Mouse (Mus musculus) heart, adult 11 months (tissue): Measurements from ENCODE around the gene Brk1.

Source experiments
- DNase-seq: peaks from one replicate; pipeline ENCODE4 v3.0.0; 2022

Brk1 gene

DNA sequence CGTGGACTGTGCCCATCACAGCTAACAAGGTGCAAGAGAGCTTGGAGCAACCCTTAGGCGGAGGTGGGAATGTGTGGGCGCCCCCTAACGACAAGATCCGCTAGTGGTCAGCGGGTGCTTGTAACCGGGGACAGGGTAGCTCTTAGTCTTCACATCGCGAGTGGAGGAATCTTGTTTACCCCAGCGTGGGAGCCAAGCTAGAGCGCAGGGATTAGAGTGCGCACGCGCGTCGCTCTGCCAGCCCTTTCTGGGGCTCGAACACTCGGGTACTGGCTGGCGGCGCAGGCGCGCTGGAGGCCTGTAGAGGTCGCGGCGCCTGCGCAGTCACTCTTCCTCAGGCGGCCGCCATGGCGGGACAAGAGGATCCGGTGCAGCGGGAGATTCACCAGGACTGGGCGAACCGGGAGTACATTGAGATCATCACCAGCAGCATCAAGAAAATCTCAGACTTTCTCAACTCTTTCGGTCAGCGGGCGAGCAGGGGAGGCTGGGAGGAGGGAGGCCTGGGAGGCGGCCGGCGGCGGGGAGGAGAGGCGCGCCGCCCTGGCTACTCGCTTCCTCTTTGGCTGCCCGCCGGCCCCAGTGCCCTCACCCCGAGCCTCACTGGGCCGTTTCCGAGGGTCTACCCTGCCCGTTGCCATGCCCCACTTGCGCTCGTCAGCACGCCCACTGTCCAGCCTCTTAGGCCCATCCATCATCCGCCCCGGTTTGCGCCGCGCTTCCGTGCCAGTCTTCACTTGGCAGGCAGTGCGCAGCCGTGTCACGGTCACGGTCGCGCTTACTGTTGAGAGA is at the start of gene Brk1:
Gene Brk1 (plus strand): TSS at position 341 of the 792 bp plus-strand sequence.
- DNase-seq = peak; percentile 100

DNA sequence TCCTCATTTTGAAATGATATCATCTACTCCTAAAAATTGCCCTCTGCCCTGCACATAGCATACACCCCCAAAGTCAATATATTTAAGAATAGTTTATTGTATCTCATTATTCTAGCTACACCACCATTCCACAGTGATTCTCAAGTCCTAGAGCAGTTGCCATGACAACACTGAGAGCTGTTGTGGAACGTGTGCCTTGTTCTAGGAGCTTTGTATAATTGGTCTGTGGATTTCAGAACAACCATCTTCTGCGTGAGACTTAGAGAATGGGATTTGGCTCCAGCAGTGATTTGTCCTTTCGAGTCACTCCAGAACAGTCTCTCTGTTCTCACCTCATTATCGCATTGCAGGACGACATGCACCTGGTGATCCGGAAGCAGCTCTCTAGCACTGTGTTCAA is 44.8 kb upstream of the Brk1 start:
- no peak for DNase-seq

DNA sequence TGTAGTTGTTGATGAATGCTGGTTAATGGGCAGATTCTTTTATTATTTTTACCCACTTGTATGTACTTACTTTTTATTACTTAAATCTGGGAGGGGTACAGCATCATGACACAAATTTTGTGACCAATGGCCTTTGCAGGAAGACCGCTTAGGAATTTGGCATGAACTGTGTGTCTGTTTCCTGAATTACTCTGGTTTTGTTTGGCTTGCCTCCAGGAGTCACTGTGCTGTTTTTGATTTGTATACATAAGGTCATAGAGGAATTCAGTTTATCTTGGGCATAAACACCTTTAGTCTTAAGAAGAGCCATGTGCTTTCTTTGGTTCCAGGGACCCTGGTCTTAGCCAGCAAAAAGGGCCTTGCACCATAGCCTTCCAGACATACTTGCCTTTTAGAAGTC is 40.0 kb upstream of the Brk1 start:
- DNase-seq = no peak

DNA sequence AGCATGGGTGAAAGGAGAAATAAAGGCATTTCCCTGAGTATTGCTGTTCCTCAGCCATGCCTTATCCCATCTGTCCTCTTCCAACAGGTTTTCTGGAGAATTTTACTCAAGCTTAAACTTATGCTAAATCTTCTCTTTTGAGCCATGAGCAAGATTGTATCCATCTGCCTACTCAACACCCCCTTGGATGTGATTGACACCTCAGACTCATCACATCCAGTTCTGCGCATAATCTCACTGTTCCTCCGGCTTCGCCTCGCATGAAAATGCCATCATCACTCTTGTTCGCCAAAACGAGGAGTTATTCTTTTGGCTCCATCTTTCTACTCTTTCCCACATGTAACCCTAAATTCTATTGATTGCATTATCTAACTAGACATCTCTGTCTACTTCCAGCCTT is 28.5 kb upstream of the Brk1 start:
- no peak for DNase-seq

DNA sequence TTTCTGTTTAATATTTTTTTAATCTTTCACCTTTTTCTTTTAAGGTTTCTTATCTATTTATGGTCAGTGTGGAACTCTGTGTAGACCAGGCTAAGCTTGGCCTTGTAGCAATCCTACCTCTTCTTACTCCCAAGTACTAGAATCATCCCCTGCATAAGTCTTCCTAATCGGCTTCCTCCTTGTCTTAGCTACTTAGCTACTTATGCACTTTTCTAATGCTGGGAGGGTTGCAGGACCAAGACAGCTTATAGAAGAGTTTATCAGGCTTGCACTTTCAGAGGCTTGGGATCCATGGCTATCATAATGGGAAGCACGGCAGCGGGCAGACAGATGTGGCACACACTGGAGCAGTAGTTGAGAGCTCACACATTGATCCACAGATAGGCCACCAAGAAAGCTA is 25.3 kb upstream of the Brk1 start:
- no peak for DNase-seq

DNA sequence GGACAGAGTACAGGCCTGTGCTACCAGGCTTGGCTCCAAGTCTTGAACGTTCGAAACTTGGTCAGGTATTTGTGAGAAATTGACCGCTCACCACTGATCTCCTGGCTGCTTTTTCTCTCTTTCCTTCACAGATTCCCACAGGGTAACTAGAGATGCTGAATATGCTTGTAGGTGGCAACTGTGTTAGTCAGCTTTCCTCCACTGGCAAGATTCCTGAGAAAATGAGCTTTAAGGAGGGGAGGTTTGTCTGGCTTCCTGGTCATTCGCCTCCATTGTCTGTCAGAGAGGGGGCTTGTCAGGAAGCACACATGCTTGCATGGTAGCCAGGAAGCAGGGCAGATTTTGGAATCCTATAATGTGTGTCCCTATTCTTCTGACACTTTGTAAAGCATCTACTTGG is 21.5 kb upstream of the Brk1 start:
- DNase-seq = peak; percentile 52

DNA sequence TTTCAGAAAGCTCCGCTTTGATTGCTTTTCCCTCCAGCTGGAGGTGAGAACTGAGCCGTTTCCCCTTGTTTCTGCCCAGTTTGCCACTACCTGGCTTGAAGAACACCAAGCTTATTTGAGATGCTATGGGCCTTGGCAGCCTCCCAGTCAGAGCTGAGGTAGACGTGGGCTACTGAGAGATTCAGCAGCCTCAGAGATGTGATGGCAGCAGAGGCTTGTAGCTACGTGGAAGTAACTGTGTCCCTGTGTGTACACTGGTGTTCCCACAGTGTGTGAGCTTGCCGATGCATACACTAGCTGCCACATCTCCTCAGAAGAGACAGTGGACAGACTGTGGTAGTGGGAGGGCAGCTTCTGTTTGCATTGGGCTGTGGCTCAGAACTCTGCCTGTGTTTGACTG is 19.5 kb upstream of the Brk1 start:
- no peak for DNase-seq

DNA sequence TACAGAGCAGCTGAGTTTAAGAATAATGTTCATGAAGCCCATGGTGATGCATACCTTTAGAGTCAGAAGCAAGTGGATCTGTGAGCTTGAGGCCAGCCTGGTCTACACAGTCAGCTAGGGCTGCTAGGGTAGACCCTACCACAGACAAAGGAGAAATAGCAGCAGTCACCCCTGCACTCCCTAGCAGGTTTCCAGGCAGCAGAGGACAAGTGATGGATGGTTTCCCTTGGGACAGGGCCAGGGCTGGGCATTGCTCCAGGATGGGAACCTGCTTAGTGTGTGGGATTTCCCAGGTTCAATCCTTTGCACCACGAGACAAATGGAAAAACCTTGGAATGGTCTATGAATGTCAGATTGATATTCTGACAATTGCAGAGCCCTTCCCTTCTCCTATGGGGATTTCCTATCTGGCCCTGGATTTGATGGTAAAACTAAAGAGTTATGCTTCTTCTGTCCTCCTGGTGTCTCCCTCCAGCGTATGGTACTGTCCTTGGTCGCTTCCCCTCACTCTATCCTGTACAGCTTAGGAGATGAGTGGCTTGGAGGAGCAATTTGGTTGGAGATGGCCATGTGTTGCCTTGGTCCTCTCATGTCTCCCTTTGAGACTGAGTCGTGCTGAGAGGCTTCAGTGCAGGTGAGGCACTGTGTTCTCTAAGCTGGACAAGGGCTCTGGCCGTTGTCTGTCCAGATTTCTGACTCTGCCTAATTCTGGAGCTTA is 17.9 kb upstream of the Brk1 start:
- peak; percentile 89 for DNase-seq

DNA sequence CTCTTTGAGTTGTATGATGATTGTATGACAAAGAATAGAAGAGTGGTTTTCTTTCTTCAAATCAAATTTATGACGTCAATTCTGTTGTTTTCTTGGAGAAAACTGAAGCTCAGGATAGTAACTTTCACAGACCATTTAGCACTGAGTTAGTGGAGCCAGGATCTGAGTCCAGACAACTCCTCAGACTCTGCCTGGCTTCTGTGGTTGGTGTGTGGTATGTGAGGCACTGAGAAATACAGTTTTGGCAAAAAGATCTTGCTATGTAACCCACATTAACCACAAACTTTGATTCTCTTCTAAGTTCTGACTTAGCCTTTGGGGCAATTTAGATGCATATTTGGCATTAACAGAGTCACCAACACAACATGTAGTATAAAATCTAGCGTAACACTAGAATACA is 11.9 kb upstream of the Brk1 start:
- no peak for DNase-seq

DNA sequence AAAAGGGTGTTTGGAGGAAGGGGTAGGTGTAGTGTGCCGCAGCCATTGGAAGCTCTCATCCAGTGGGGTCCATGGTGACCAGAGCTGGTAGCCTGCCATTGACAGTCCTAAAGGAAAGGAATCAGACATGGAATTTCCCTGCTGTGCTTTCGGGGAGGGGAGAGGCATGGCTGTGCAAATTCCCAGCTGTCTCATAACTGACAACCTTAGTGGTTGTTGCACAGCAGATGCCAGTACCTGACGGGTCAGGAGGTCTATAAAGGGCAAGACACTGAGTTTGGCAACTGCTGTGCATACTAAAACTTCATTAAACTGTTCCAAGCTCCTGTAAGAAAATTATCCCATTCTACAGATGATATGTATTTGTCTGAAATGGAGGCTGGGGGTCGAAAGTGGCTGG is 6.6 kb upstream of the Brk1 start:
- DNase-seq = no peak

DNA sequence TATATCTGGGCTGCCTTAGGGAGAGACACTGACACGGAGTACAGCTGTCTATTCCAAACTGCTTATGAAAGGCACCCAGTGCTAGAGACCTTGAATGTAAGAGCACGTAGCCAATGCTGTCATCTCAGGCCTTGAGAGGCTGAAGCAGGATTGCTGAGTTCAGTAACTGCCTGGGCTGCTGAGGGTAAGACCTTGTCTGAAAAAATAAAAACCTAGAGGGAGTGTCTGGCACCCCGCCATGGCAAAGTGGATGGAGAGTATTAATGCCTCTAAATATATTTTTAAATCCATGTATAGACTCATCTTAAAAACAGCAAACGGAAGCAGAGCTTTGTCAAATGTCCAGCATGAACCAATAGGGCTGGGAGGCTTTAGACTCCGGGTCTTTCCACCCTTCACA is 4.7 kb upstream of the Brk1 start:
- DNase-seq = no peak

DNA sequence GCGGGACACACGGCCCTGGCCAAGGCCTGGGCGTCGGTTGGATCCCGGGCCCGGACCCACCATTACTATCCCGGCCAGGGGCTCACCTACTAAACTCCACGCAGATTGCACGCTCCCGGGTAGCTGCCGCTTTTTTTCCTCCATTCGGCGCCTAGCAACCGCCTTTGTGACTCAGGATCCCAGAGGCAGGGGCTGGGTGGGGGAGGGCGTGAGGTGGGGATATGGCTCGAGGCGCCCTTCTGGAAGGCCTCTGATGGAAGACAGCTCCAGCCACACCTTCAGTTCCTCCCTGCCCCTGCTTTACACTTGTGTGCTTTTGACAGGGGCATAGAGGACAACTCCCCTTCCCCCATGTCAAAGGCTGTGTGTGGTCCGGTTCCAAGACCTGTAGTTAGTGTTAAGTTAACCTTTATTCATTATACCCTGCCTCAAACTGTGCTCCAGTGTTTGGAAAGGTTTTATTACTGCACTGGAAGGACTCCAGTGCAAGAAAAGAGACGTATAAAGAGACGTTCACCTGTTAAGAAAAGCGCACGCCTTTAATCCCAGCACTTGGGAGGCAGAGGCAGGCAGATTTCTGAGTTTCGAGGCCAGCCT is 3.9 kb upstream of the Brk1 start, which contains the start of gene Fancd2os:
Gene Fancd2os (minus strand): TSS at position 173 of the 597 bp plus-strand sequence.
- DNase-seq = no peak

DNA sequence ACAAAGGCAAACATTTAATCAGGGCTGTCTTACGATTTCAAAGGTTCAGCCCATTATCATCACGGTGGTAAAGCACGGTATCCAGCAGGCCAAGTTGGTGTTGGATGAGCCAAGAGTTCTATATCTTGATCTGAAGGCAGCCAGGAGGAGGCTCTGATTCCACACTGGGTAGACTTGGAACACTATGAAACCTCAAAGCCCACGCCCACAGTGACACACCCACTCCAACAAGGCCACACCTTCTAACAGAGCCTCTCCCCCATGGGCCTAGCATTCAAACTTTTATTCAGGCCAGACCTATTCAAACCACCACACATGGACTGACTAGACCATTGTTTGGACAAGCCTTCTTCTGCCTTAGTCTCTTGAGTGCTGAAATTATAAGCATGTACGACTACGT is 1.8 kb upstream of the Brk1 start:
- no peak for DNase-seq

DNA sequence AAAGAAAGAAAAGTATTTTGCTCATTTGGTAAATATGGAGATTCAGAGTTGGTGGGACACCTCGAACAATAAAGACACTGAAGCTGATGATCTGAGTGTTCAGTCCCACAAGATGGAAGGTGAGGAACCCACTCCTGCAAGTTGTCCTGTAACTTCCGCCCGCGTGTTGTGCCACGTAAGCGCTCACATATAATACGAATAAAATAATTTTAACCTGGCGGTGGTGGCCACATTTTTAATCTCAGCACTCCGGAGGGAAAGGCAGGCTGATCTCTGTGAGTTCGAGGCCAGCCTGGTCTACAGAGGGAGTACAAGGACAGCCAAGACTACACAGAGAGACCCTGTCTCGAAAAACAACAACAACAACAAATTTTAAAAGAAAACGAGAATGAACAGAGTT is 579 bp upstream of the Brk1 start:
- no peak for DNase-seq

DNA sequence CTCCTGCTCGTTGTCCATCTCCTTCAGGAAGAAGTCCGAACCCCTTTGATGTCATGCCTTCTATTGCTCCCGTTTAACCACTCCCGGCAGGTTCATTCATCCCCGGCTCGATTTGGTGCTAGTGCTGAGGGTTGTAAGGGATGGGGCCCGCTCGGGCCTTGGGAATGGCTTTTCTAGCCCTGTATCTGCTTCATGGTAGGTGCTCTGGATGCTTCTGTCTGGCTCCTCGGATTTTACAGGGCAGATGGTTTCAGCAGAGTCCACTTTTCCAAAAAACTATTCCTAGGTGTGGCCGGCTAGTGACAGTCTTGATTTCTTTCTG is 613 bp downstream of the Brk1 start:
- no peak for DNase-seq

DNA sequence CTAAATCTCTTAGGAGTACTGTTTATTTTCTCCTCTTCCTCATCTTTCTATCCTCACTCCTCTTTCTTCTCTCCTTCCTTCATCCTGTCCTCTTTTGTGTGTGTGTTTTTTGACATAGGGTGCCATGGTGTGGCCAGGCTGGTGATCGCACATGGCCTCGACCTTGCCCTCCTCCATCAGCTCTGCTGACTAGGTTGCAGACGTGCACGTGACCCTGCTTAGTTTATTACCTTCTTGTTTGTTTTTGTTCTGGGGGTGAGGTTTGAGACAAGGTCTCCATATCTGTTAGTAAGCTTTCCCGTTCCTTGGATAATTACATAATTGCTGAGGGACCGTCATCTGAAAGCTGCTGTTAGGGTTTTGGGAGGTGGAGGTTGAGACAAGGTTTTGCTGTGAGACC is 4.3 kb downstream of the Brk1 start:
- DNase-seq = no peak

DNA sequence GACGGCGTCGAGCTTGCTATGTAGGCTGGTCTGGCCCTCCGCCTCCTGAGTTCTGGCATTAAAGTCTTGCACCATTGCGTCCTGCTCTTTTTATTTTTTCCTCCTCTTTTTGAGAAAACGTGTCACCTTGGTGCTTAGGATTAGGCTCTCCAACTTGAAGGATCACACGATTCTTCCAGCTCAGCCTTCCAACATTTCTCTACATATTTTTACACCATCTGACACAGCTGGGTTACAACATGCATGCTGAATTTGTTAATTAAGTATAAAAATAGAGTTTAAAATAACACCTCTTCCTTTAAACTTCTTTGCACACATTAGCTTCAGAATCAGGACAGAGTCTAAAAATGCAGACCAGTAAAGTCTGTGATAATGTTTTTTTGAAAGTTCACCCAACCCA is 4.7 kb downstream of the Brk1 start:
- DNase-seq = no peak

DNA sequence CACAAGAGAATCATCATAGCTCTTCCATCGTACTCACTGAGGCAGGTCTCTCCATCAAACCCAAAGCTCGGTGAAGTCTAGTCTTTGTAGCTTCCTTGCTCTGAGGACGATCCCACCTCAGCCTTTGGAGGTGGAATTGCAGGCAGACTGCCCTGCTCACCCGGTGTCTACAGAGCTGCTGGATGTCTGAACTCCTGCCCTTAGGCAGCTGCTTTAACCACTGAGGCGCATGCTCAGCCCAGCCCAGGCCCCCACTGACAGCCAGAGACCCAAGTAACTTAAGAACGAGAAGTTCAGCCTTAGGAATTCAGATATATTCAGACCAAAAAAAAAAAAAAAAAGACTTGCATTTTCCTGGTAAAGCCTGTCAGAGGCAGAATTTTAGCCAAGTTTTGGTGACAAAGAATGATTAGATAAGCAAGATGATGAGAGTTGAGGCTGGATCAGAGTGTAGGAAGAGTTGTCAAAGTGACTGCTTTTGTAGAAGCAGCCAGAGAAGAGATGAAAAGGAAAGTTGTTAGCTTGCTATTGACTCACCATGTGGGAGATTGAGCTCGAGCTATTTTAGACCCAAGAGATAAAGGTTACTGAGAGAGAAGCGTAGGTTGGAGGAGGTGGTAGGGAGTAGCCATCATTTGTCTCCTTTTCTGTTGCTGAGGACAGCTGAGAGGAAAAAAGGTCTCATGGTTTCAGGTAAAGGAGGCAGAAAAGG is 7.8 kb downstream of the Brk1 start:
- DNase-seq = no peak

DNA sequence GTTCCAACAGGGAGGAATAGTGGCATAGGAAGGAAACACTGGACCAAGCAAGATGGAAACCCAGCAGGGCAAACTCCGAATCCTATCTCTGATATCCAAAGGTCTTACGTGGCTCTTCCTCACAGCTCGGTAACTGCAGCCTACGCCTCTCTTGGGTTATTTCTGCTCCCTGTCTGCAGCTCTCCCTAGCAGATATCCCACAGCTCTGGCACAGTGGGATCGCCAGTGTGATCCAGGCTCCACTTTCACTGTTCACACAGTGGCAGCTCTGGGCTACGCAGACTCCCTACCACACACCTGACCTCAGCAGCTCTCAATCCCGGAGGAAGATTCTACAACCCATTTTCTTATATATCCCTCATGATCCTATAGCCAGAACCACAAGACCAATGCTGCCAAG is 9.6 kb downstream of the Brk1 start:
- no peak for DNase-seq

DNA sequence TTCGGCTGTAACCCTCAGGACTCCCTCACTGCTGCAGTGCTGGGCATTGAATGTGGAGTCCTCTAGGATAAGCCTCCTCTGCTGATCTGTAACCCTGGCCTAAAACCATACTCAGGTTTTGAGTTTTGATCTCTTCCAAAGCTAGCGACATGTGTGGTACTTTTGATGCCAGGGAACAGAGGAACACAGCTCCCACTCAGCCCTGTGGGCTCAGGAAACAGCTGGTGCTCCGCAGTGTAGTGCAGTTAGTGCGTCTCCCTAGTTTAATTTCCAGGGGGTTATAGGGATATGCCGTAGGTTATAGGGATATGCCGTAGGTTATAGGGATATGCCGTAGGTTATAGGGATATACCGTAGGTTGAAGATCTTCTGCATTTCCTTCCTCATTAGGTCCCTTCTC is 10.4 kb downstream of the Brk1 start:
- no peak for DNase-seq

DNA sequence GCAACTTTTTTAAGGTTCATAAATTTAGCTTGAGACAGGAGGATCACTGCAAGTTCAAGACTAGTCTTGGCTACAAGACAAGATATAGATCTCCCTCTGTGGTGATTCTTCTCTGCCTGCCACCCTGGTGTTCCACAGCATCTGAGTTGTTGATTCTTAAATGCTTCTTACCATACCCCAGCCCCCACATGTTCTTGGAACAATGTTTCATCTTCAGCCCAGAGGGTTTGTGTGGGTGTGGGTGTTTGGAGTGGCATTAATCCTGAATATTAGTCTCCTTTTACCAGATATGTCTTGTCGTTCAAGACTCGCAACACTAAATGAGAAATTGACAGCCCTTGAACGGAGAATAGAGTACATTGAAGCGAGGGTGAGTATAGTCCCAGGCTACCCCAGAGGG is 10.9 kb downstream of the Brk1 start:
- DNase-seq = no peak

DNA sequence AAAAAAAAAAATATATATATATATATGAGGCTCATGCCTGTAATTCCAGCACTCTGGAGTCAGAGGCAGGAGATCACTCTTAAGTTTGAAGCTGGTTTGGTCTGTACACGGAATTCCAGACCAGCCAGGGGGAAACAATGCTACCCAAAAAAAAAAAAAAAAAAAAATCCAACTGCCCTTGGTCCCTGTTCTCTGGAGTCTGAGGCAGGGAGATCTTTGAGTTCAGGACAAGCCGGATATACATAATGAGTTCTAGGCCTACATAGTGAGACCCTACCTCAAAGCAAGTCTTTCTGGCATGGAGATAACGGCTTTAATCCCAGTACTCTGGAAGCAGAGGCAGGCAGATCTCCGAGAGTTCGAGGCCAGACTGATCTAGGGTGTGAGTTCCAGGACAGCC is 18.8 kb downstream of the Brk1 start:
- no peak for DNase-seq

DNA sequence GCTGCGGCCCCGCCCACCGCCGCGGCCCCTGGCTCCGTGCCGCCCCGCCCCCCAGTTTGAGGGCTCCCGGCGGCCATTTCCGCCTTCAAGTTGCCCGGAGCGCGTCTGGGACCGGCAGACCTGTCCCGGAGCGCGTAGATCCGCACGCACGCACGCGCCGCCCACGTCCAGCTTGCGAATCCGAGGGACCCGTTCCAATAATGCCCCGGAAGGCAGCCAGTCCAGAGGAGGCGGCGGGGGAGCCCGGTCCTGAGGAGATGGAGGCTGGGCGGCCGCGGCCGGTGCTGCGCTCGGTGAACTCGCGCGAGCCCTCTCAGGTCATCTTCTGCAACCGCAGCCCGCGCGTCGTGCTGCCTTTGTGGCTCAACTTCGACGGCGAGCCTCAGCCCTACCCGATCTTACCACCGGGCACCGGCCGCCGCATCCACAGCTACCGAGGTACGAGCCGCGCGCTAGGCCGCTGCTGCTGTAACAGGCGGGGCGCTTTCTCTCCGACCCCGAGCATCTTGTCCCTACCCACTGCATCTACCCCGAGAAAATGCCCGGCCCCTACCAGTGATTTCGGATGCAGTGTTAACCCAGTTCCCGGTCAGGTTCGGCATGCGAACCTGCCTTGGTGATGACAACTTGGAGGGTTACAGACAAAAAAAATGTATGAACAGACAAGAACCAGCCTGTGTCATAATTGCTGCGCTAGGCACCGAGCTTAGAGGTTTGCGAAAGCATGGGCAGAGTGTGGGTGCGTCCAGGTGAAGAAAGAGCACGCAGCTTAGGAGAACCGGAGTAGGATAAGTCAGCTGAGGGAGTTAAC is 19.6 kb downstream of the Brk1 start, which contains the start of gene Vhl:
Gene Vhl (plus strand): TSS at position 19 of the 811 bp plus-strand sequence.
- peak; percentile 99 for DNase-seq
